ENCODE assay signal across 15 mouse cellular contexts in the genomic region with DNA sequence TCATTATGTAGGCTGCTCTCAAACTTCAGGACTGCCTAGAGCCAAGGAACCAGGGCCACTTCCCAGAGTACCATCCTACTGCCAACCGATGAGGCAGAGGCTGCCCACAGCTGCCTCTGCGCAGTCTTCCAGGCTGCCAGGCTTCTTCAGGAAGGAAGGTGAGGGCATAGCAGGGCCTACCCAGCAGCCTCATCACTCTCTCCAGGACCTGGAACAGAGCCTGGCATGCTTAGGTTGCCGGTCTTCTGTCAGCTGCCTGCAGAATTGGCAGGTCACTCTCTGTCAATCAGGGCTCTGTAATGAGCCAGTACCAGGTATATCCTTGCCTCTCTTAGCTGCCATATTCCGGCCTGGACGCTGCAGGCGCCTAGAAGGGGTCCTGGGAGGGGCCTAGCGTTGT. TPM values are rescaled to one million over a fixed set of nuclear protein-coding genes. Genes with fewer than 3 reads are reported as not detected.
A peak's percentile ranks its signal among the peaks of the same experiment; 100 is the strongest.
DNase-seq lines count a peak whose midpoint lies in the region; ATAC-seq lines count a peak whose summit lies in the region.
"Had no signal": no experiment of that assay in that cellular context is flagged by ENCODE, and none has a peak within 500 bp of the region (broad histone marks: within the 10 kb centered on the region; RNA-seq: fewer than 3 reads in every experiment).

No protein-coding gene starts in this region.

- H3K36me3 ChIP-seq in liver, embryonic 12.5 days: peaks cover 100% of the 10 kb centered on the region
- no peaks in the 10 kb centered on the region for H3K36me3 ChIP-seq in hindbrain, embryonic 15.5 days
- H3K36me3 ChIP-seq in neural tube, embryonic 14.5 days (ENCODE audit: control insufficient read depth, insufficient read depth, low read length): no peaks in the 10 kb centered on the region
- H3K36me3 ChIP-seq in intestine, embryonic 16.5 days (ENCODE audit: control insufficient read depth, insufficient read depth, low read length): no peaks in the 10 kb centered on the region
- H3K36me3 ChIP-seq: embryonic facial prominence, embryonic 15.5 days; forebrain, embryonic 12.5 days; kidney, embryonic 15.5 days had no signal

- peaks cover 50% of the 10 kb centered on the region for H3K4me1 ChIP-seq in liver, embryonic 12.5 days
- H3K4me1 ChIP-seq in hindbrain, embryonic 15.5 days (replicated peaks): peaks cover 25% of the 10 kb centered on the region
- peaks cover 11% of the 10 kb centered on the region for H3K4me1 ChIP-seq in neural tube, embryonic 14.5 days (ENCODE audit: control insufficient read depth, insufficient read depth, low read length)
- H3K4me1 ChIP-seq in intestine, embryonic 16.5 days (ENCODE audit: control insufficient read depth, insufficient read depth, low read length): no peaks in the 10 kb centered on the region

- WGBS in liver, embryonic 12.5 days (ENCODE audit: insufficient replicate concordance): 87% methylated on average over 7 of the region's 7 CpGs
- 73% methylated on average over 7 of the region's 7 CpGs for WGBS in hindbrain, embryonic 15.5 days
- WGBS in neural tube, embryonic 14.5 days: 74% methylated on average over 7 of the region's 7 CpGs
- 84% methylated on average over 7 of the region's 7 CpGs for WGBS in intestine, embryonic 16.5 days

- no peak for ATAC-seq in liver, embryonic 12.5 days
- no peak for ATAC-seq in hindbrain, embryonic 15.5 days (ENCODE audit: low FRiP score, low read depth)
- no peak for ATAC-seq in neural tube, embryonic 14.5 days (ENCODE audit: low read depth)
- no peak for ATAC-seq in intestine, embryonic 16.5 days
- ATAC-seq: inflammation-experienced regulatory T-cells, adult 6 months had no signal

- peak; percentile 62 for DNase-seq in gastrocnemius, adult 18-20 months (ENCODE audit: low spot score)
- no peak for DNase-seq in gastrocnemius, postnatal 10 days
- DNase-seq in liver: no peak
- DNase-seq: adrenal gland, adult 8-10 months; right cerebral cortex, postnatal 4 days had no signal

- no peak overlapping the region for H3K4me2 ChIP-seq in liver, embryonic 12.5 days
- H3K4me2 ChIP-seq in hindbrain, embryonic 15.5 days: 0 out of 2 replicates have a peak overlapping the region, but pooled peaks have one; percentile 26
- H3K4me2 ChIP-seq in neural tube, embryonic 14.5 days (ENCODE audit: low read depth, low read length): peak overlapping the region; percentile 9; the same call in 1 of the 2 replicates
- H3K4me2 ChIP-seq in intestine, embryonic 16.5 days (ENCODE audit: low read depth, low read length): no peak overlapping the region
- H3K4me2 ChIP-seq: embryonic facial prominence, embryonic 15.5 days; kidney, embryonic 15.5 days had no signal

- no peak overlapping the region for H3K9ac ChIP-seq in liver, embryonic 12.5 days
- no peak overlapping the region for H3K9ac ChIP-seq in hindbrain, embryonic 15.5 days
- no peak overlapping the region for H3K9ac ChIP-seq in neural tube, embryonic 14.5 days (replicated peaks; ENCODE audit: low read depth, low read length)
- no peak overlapping the region for H3K9ac ChIP-seq in intestine, embryonic 16.5 days (ENCODE audit: low read depth, low read length)
- H3K9ac ChIP-seq: embryonic facial prominence, embryonic 15.5 days; forebrain, embryonic 12.5 days; kidney, embryonic 15.5 days had no signal

- 0 out of 2 replicates have a peak, but pooled peaks cover 12% of the 10 kb centered on the region for H3K27me3 ChIP-seq in liver, embryonic 12.5 days (replicated peaks)
- no peaks in the 10 kb centered on the region for H3K27me3 ChIP-seq in hindbrain, embryonic 15.5 days
- H3K27me3 ChIP-seq in neural tube, embryonic 14.5 days (ENCODE audit: control insufficient read depth, insufficient read depth, low read length): no peaks in the 10 kb centered on the region
- H3K27me3 ChIP-seq in intestine, embryonic 16.5 days (replicated peaks; ENCODE audit: control insufficient read depth, insufficient read depth, low read length): no peaks in the 10 kb centered on the region
- H3K27me3 ChIP-seq: embryonic facial prominence, embryonic 15.5 days; forebrain, embryonic 12.5 days; kidney, embryonic 15.5 days had no signal

- 0 out of 2 replicates have a peak overlapping the region, but pooled peaks have one; percentile 15 for H3K27ac ChIP-seq in liver, embryonic 12.5 days
- H3K27ac ChIP-seq in hindbrain, embryonic 15.5 days (replicated peaks): peak overlapping the region; percentile 69
- peak overlapping the region; percentile 45; the same call in 1 of the 2 replicates for H3K27ac ChIP-seq in neural tube, embryonic 14.5 days (ENCODE audit: low read depth, low read length)
- no peak overlapping the region for H3K27ac ChIP-seq in intestine, embryonic 16.5 days (ENCODE audit: low read length)
- H3K27ac ChIP-seq: embryonic facial prominence, embryonic 15.5 days; forebrain, embryonic 12.5 days; kidney, embryonic 15.5 days had no signal

- H3K9me3 ChIP-seq in liver, embryonic 12.5 days (replicated peaks): no peaks in the 10 kb centered on the region
- no peaks in the 10 kb centered on the region for H3K9me3 ChIP-seq in hindbrain, embryonic 15.5 days
- no peaks in the 10 kb centered on the region for H3K9me3 ChIP-seq in neural tube, embryonic 14.5 days (ENCODE audit: control insufficient read depth, low read length)
- H3K9me3 ChIP-seq in intestine, embryonic 16.5 days (ENCODE audit: control insufficient read depth, low read length): no peaks in the 10 kb centered on the region
- H3K9me3 ChIP-seq: embryonic facial prominence, embryonic 15.5 days; forebrain, embryonic 12.5 days; G1E; kidney, embryonic 15.5 days had no signal

- no peak overlapping the region for H3K4me3 ChIP-seq in liver, embryonic 12.5 days
- no peak overlapping the region for H3K4me3 ChIP-seq in hindbrain, embryonic 15.5 days
- no peak overlapping the region for H3K4me3 ChIP-seq in neural tube, embryonic 14.5 days (ENCODE audit: low read depth, low read length)
- no peak overlapping the region for H3K4me3 ChIP-seq in intestine, embryonic 16.5 days (ENCODE audit: low read length)
- H3K4me3 ChIP-seq: embryonic facial prominence, embryonic 15.5 days; forebrain, embryonic 12.5 days; kidney, embryonic 15.5 days had no signal

RNA-seq across cellular contexts. Expression of a gene that starts 15.9 kb away (rescaled TPM):
- total RNA-seq in gastrocnemius, adult 18-20 months (2021): 1 to 10 TPM; 5.7 to 6.0 TPM
- 1 to 10 TPM; 5.6 to 6.7 TPM for total RNA-seq in gastrocnemius, postnatal 10 days (2021)
- 52.8 and 57.8 TPM in 2 replicates for polyA plus RNA-seq in liver, embryonic 12.5 days (2016; fragmentation: Nextera tagmentation; extraction: Ambion mirVana)
- polyA plus RNA-seq in hindbrain, embryonic 15.5 days (2015; fragmentation: Nextera tagmentation; extraction: Ambion mirVana): 45.8 and 48.1 TPM in 2 replicates
- 32.7 and 42.9 TPM in 2 replicates for polyA plus RNA-seq in neural tube, embryonic 14.5 days (2014; fragmentation: Nextera tagmentation; extraction: Ambion mirVana)
- 10.1 and 10.8 TPM in 2 replicates for polyA plus RNA-seq in intestine, embryonic 16.5 days (2015; fragmentation: Nextera tagmentation; extraction: Ambion mirVana)
- polyA plus RNA-seq: inflammation-experienced regulatory T-cells, adult 6 months had no signal

RNA-seq across cellular contexts. Expression of a gene that starts 22.2 kb away (rescaled TPM):
- total RNA-seq in gastrocnemius, adult 18-20 months (2021): under 1 TPM in 1 of 2 experiments, not detected in 1; 0.52 TPM
- total RNA-seq in gastrocnemius, postnatal 10 days (2021): under 1 TPM; 0.70 to 0.81 TPM
- polyA plus RNA-seq in liver, embryonic 12.5 days (2016; fragmentation: Nextera tagmentation; extraction: Ambion mirVana): 1.7 and 2.0 TPM in 2 replicates
- 2.5 and 3.3 TPM in 2 replicates for polyA plus RNA-seq in hindbrain, embryonic 15.5 days (2015; fragmentation: Nextera tagmentation; extraction: Ambion mirVana)
- polyA plus RNA-seq in neural tube, embryonic 14.5 days (2014; fragmentation: Nextera tagmentation; extraction: Ambion mirVana): 1.4 and 2.6 TPM in 2 replicates
- 0.66 and 0.86 TPM in 2 replicates for polyA plus RNA-seq in intestine, embryonic 16.5 days (2015; fragmentation: Nextera tagmentation; extraction: Ambion mirVana)
- total RNA-seq: G1E; megakaryocyte progenitor cell, adult 5-6 weeks had no signal
- polyA plus RNA-seq: G1E; inflammation-experienced regulatory T-cells, adult 6 months had no signal

RNA-seq across cellular contexts. Expression of a gene that starts 33.1 kb away (rescaled TPM):
- 1 to 10 TPM; 1.8 to 2.0 TPM for total RNA-seq in gastrocnemius, adult 18-20 months (2021)
- 10 to 100 TPM; 12.3 to 15.0 TPM for total RNA-seq in gastrocnemius, postnatal 10 days (2021)
- 5.2 and 5.7 TPM in 2 replicates for polyA plus RNA-seq in liver, embryonic 12.5 days (2016; fragmentation: Nextera tagmentation; extraction: Ambion mirVana)
- 56.5 and 69.5 TPM in 2 replicates for polyA plus RNA-seq in hindbrain, embryonic 15.5 days (2015; fragmentation: Nextera tagmentation; extraction: Ambion mirVana)
- 68.7 and 73.6 TPM in 2 replicates for polyA plus RNA-seq in neural tube, embryonic 14.5 days (2014; fragmentation: Nextera tagmentation; extraction: Ambion mirVana)
- polyA plus RNA-seq in intestine, embryonic 16.5 days (2015; fragmentation: Nextera tagmentation; extraction: Ambion mirVana): 10.5 and 11.1 TPM in 2 replicates
- polyA plus RNA-seq: inflammation-experienced regulatory T-cells, adult 6 months had no signal

RNA-seq across cellular contexts. Expression of a gene that starts 37.0 kb away (rescaled TPM):
- total RNA-seq in gastrocnemius, adult 18-20 months (2021): 10 to 100 TPM; 82.2 to 83.6 TPM
- 10 to 100 TPM; 60.6 to 74.5 TPM for total RNA-seq in gastrocnemius, postnatal 10 days (2021)
- polyA plus RNA-seq in liver, embryonic 12.5 days (2016; fragmentation: Nextera tagmentation; extraction: Ambion mirVana): 180 and 198 TPM in 2 replicates
- 570 and 601 TPM in 2 replicates for polyA plus RNA-seq in hindbrain, embryonic 15.5 days (2015; fragmentation: Nextera tagmentation; extraction: Ambion mirVana)
- polyA plus RNA-seq in neural tube, embryonic 14.5 days (2014; fragmentation: Nextera tagmentation; extraction: Ambion mirVana): 578 and 652 TPM in 2 replicates
- 345 and 371 TPM in 2 replicates for polyA plus RNA-seq in intestine, embryonic 16.5 days (2015; fragmentation: Nextera tagmentation; extraction: Ambion mirVana)

RNA-seq across cellular contexts. Expression of a gene that starts 41.7 kb away (rescaled TPM):
- total RNA-seq in gastrocnemius, adult 18-20 months (2021): 1 to 10 TPM; 3.1 to 3.2 TPM
- total RNA-seq in gastrocnemius, postnatal 10 days (2021): 1 to 10 TPM; 3.1 to 3.3 TPM
- 15.5 and 15.8 TPM in 2 replicates for polyA plus RNA-seq in liver, embryonic 12.5 days (2016; fragmentation: Nextera tagmentation; extraction: Ambion mirVana)
- 21.8 and 23.6 TPM in 2 replicates for polyA plus RNA-seq in hindbrain, embryonic 15.5 days (2015; fragmentation: Nextera tagmentation; extraction: Ambion mirVana)
- 21.5 and 22.9 TPM in 2 replicates for polyA plus RNA-seq in neural tube, embryonic 14.5 days (2014; fragmentation: Nextera tagmentation; extraction: Ambion mirVana)
- polyA plus RNA-seq in intestine, embryonic 16.5 days (2015; fragmentation: Nextera tagmentation; extraction: Ambion mirVana): 17.1 and 19.4 TPM in 2 replicates

Comparison
In these comparisons a context has a peak if more than half of its experiments do, and no peak if none do; other contexts are left out.
1. H3K4me2 ChIP-seq: peak in hindbrain, embryonic 15.5 days (single experiment) and neural tube, embryonic 14.5 days (single experiment); none in liver, embryonic 12.5 days (single experiment) and intestine, embryonic 16.5 days (single experiment).